Mouse (Mus musculus) layer of hippocampus, postnatal 25 days (tissue): ENCODE measurements around the gene Strbp. TPM values are rescaled to one million over a fixed set of nuclear protein-coding genes. Genes with fewer than 3 reads are reported as not detected.

Source experiments
- DNase-seq, 2 experiments: peaks; one replicate each; pipeline ENCODE4 v3.0.0; 2022; ENCODE audit warnings: mixed read lengths in 2 of 2, low spot score in 1 of 2; ENCODE audit errors: extremely low spot score in 1 of 2
- total RNA-seq, 2 experiments: library from RNA; stranded (reverse); gene quantifications; 2 replicates each; pipeline ENCODE4 v1.2.3; 2021

Strbp gene
- total RNA-seq, 2 experiments from 2014 or later = 150 to 169 TPM

- DNase-seq = no peak
These were observed 592 bp upstream of the Strbp start for GRCm38 (mm10) chr2:37704141-37704760.

GRCm38 (mm10) chr2:37702301-37703172, 1.1 kb downstream of the Strbp start:
- DNase-seq = peak in 1 of 2 experiments; percentile 18

DNA sequence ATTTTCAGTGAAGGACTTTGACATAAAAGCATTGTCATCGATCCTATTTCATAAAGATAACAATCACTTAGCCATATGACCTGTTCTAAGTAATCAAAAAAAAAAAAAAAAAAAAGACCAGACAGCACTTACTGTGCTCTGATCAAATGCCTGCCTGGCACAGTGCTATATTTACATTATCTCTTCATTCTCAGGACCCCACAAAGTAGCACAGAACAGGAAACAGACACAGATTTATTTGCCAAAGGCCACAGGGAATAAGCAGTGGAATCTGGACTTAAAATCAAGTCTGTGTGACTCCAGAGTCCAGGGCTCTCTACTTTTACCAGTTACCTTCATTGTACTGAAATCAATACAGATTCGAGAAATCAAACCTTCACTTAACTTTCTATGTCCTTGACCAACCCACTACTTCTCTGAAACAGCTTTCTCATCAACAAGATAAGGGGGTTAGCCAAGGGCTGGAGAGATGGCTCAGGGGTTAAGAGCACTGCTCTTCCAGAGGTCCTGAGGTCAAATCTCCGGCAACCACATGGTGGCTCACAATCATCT, 14.5 kb downstream of the Strbp start:
- no peak for DNase-seq

- DNase-seq = no peak
These were observed 16.6 kb downstream of the Strbp start for GRCm38 (mm10) chr2:37687031-37687430.

DNA sequence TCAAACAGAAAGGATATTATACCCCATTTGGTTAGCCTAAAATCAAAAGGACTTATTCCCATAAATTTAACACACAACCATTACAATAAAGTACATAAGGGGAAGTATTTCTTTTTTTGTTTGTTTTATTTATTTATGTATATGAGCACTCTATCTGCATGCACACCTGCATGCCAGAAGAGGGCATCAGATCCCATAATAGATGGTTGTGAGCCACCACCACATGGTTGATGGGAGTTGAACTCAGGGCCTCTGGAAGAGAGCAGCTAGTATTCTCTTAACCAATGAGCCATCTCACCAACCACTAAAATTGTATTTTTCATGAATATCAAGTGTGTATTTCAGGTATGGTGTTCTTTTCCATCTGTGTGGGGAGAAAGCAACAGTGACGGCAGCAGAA, 18.8 kb downstream of the Strbp start:
- DNase-seq = no peak

GRCm38 (mm10) chr2:37682197-37682811, 21.4 kb downstream of the Strbp start:
- DNase-seq = no peak

- DNase-seq = no peak
These were observed 52.6 kb downstream of the Strbp start for GRCm38 (mm10) chr2:37651086-37651485.

DNA sequence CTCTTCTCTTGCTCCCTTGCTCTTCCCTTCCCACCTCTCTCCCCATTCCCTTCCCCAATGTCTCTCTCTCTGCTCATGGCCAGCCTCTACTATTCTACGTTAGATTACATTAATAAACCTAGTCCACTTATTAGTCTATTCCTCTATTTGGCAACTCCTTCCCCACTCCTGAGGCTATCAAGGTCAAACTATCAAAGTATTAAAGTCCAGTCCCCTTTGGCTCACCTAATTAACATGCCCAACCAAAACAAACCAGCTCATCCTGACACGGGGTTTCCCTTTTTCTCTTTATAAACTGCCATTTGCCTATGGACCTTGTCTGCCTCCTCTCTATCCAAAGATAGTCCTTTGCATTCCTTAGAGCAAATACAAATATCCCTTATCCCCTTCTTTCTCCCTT, 54.1 kb downstream of the Strbp start:
- no peak for DNase-seq

- no peak for DNase-seq
These were observed 54.7 kb downstream of the Strbp start for GRCm38 (mm10) chr2:37648966-37649365.

GRCm38 (mm10) chr2:37623343-37623742, 80.3 kb downstream of the Strbp start:
- DNase-seq = no peak

DNA sequence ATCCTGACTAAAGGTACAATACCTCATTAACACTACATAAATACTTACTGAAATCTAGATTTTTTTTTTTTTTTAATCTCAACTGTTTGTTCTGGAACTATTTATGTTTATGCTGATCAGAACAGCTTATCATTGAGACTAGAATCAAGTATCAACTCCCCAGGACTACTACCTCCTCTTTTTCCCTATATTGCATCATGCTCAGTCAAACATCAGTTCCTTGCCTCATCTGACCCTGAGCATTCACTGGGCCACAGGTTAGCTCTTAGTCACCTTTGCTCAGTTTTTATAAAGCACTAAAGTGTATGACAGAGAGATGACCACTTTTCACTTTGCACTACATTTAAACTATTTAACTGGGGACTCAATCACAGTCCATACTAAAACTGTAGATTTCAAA, 115.7 kb downstream of the Strbp start:
- DNase-seq = no peak

DNA sequence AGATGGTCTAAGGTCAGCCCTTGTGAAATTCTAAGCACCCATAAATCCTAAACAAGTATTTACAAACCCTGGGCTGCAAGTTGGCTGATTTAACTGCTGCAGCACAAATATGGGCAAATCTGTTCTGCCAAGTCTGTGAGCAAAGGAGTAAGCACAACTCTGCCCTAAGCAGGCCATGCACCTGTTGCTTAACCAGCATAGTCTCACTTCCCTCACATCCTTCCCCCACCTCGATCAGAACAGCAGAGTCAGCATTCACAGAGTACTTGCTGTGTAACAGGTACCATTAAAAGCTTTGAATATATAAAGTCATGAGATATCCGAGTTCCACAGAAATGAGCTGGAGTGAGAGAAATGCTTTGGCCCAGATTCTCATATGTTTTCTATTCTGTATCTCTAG, 125.5 kb downstream of the Strbp start:
- no peak for DNase-seq

DNA sequence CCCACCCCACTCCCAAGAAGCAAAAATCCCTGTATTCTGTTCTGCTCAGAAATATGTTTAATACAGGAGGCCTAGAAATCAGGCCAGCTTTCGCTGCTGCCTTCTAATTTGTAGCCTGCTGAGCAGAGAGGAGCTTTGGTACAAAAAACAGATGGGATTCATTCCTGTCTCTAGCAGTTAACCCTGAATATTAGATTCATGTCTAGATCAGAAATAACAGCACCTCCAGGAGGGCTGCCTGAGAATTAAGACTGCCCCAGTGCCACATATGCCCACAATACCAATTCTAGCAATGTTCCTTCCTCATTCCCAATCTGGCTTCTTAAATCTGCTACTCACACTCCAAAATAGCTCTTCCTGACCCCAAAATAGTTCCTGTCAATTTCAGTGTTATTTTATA, 127.0 kb downstream of the Strbp start:
- DNase-seq = no peak

DNA sequence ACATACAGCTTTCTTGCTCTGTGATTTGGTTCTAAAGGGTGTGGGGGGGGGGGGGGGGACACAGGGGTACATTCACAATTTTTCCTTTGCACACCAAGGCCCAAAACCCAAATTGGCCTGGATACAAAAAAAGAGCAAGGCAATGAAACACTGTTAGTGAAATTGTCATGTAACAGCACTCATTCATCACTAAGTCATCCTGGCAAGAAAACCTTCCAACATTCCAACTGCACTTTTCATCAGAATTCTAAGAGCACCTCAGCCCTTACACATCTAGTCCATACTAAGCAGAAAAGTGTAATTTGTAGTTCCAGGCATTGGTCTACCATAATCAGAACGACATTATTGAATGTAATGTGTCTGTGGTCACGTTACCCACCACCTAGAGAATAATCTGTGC, 131.5 kb downstream of the Strbp start:
- no peak for DNase-seq

GRCm38 (mm10) chr2:37570703-37571102, 133.0 kb downstream of the Strbp start:
- no peak for DNase-seq

GRCm38 (mm10) chr2:37569888-37570287, 133.8 kb downstream of the Strbp start:
- peak in 1 of 2 experiments; percentile 16 for DNase-seq

DNA sequence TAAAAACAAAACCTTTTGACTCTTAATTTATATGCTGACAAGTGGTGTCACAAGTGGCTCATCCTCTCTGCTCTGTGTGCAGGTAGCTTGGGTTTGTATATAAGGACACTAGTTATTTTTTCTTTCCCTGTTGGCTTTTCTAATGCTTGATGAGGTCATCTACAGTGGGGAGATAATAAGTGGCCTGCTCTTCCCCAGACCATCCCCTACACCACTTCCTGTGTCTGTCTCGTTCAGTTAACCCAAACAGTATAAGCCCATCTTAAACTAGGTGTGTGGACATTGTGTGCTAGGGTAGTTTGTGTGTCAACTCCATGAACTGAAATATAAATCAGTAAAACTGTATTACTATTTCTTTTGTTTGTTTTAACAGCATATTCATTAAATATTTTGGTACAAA, 137.6 kb downstream of the Strbp start:
- DNase-seq = no peak

DNA sequence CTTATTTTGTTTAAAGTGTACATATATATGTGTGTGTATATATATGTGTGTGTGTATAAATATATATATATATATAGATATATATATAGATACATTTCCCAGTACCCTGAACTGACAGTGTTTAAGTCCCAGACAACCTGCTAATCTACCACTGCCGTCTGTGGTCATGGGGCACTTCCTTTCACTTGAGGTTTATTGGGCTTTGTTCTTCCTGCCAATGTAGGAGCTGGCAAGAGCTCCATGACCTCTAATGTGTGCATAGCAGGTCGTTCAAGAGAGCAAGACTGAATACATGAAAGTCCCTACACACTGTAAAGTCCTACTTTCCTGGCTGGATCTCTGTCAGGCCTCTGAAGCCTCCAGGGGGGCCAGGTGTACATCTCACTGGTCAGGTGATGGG, 138.1 kb downstream of the Strbp start:
- no peak for DNase-seq

- no peak for DNase-seq
These were observed 147.3 kb downstream of the Strbp start for GRCm38 (mm10) chr2:37556366-37556765.

DNA sequence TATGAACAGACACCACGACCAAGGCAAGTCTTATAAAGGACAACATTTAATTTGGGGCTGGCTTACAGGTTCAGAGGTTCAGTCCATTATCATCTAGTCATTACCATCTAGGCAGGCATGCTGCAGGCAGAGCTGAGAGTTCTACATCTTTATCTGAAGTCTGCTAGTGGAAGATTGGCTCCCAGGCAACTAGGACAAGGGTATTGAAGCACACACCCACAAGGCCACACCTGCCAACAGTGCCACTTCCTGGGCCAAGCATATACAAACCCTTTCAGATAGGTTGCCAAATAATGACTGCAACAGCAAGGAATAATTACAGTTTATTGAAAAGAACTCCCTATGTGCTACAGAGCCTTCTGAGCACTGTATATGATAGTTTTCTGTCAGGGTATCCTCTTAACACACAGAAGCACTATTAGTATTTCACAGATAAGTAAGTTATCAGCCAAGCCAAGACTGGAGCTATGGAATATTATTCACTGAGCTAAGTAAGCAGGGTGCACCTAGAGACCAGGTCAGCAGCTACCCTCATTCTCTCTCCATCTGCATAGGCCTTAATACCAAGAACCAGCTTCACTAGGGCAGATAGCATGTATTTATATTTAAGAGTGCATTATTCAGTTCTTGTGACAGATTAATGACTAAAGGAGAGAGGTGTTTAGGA, 154.2 kb downstream of the Strbp start:
- DNase-seq = no peak

DNA sequence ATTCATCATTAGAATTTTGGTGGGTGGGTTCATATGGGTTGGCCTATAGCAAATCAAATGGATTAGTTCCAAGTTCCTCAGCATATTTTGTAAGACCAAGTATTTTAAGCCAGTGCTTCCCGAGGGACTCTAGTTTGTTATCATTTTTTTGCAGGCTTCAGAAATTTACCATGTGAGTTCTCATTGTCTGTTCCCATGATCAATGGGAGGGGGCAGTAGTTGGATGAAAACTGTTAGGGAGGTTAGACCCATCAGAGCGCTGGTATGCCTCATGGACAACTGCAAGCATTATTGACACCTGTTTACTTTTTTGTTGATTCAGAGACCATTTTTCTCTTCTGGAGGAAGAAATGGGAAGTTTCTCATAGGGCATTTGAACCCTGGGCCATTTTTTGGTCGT, 172.0 kb downstream of the Strbp start:
- DNase-seq = no peak
